Mouse (Mus musculus) mesoderm, embryonic 11.5 days (tissue): ENCODE data around the gene Taar7f.
"Not testable (repeated sequence)": the region's sequence is repeated elsewhere in the genome, so short reads cannot be mapped to it uniquely, and the experiment has no call there.

Source experiments
- DNase-seq: peaks from one replicate; pipeline ENCODE4 v3.0.0-alpha.2; 2012; ENCODE audit warnings: low read depth, low spot score

Gene Taar7f

DNA sequence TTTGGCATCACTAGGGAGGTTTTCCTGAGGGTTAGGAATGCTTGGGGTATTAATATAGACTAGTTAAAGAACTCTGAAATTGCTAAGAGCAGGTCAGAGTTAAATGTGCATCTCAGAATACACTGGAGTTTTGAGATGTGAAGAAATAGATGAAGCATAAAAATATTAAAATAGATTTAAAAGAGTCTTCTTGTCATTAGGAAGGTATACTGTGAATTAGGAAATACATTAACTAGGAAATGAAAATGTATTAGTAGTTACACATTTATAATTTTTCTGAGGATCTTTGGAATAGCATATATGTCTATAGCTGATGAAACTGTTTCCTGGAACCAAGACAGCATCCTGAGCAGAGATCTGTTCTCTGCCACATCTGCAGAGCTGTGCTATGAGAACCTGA, at the start of gene Taar7f:
Taar7f (plus strand) TSS at position 301 of the 400 bp plus-strand sequence.
- DNase-seq = no peak

DNA sequence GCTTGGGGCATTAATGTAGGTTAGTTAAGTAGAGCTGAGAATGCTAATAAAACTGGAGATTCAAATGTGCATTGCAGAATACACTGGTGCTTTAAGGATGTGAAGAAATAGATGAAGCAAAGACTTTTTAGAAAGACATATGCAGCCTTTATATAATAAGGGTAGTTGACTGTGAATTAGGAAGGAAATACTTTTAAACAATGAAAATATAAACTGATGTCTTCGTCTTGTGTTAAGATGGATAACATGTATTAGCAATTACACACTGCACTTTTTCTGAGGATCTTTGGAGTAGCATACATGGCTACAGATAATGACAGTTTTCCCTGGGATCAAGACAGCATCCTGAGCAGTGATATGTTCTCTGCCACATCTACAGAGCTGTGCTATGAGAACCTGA, 49.7 kb upstream of the Taar7f start, which contains the start of gene Taar7b:
Taar7b (plus strand) TSS at position 301 of the 400 bp plus-strand sequence.
- DNase-seq = no peak

DNA sequence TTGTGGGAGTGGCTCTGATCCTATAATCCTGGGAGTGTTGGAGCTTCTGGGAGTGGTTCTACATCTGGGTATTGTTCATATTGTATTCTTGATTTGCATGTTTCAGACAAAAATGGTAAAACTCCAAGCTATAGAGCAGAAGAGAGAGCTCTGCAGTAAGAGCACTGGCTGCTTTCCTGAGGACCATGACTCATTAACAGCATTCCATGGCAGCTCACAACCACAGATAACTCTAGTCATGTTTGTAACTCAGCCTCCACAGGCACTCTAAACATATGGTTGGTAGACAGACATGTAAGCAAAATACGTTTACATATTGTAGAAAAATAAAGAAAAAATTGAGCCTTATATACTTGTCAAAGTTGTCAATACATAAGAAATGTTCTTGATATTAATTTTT, 42.9 kb upstream of the Taar7f start:
- no peak for DNase-seq

DNA sequence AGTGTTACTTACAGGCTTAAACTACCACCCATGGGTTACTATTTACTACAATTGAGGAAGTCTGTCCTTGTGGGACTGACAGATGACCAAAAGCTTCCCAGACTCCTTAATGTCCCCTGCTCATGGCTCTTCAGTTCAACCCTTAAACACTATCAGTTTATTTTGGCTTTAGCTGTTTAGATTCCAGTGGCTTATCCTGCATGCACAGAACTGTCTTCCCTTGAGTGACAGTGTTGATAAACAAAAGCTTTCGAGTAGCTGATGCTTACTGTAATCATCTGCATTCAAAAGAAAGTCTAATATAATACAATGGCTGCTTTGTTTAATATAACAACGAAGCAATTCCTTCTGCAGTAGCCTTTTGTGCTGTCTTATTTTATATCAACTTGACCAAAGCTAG, 42.3 kb upstream of the Taar7f start:
- no peak for DNase-seq

DNA sequence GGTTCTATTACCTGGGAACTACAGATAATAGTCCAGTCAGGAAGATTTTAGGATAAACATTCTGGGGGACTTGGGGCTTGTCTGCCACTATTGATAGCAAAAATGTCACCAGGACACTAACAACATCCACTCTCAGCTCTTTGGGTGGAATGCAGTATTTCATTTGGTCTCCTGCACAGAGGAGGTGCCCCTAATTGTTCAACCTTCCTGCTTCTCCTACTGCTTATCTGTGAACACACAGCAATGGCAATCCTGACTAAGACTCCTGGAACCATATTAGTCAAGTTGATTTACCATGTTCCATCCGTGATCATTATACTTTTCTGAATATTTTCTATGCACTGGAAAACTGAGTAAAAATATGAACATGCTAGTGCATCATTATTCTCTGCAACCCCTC, 41.2 kb upstream of the Taar7f start:
- no peak for DNase-seq

DNA sequence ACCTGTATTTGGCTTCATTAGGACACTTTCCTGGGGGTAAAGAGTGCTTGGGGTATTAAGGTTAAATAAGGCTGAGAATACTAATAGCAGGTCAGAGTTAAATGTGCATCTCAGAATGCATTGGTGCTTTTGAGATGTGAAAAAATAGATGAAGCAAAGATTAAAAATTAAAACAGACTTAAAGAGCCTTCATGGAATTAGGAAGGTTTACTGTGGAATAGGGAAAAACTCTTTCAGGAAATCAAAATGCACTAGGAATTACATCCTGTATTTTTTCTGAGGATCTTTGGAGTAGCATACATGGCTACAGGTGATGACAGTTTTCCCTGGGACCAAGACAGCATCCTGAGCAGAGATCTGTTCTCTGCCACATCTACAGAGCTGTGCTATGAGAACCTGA, 22.4 kb upstream of the Taar7f start, which contains the start of gene Taar7d:
Taar7d (plus strand) TSS at position 301 of the 400 bp plus-strand sequence.
- no peak for DNase-seq

DNA sequence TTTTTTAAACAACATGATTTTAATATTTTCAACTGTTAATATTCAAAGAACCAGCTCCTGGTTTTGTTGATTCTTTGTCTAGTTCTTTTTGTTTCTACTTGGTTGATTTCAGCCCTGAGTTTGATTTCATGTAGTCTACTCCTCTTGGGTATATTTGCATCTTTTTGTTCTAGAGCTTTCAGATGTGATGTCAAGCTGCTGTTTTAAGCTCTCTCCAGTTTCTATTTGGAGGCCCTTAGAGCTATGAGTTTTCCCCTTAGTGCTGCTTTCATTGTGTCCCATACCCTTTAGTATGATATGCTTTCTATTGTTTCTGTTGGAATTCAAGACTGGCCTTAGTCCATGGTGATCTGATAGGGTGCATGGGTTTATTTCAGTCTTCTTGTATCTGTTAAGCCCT, 18.0 kb upstream of the Taar7f start:
- DNase-seq = no peak

DNA sequence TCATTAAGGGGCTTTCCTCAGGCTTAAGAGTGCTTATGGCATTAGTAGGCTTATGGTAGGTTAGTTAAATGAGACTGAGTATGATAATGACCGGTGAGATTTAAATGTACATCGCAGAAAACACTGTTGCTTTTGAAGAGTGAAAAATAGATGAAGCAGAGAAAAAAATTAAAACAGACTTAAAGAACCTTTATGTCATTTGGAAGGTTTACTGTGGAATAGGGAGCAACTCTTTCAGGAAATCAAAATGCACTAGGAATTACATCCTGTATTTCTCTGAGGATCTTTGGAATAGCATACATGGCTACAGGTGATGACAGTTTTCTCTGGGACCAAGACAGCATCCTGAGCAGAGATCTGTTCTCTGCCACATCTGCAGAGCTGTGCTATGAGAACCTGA, 12.0 kb upstream of the Taar7f start, which contains the start of gene Taar7e:
Taar7e (plus strand) TSS at position 301 of the 400 bp plus-strand sequence.
- no peak for DNase-seq

DNA sequence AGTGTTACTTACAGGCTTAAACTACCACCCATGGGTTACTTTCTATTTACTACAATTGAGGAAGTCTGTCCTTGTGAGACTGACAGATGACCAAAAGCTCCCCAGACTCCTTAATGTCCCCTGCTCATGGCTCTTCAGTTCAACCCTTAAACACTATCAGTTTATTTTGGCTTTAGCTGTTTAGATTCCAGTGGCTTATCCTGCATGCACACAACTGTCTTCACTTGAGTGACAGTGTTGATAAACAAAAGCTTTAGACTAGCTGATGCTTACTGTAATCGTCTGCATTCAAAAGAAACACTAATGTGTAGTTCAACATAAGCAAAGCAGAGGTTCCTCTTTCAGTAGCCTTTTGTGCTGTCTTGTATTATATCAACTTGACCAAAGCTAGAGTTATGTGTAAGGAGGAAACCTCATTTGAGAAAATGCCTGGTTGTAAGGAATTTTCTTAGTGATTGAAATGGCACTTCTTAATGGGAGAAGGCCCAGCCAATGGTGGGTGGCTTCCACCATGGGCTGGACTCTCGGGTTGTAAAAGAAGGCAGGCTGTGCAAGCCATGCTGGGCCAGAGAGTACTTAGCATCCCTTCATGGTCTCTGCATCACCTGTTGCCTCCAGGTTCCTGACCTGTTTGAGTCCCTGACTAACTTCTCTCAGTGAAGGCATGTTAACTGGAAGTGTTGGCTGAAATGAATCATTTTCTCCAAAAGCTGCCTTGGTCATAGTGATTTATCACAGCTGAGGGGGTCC, 9.0 kb upstream of the Taar7f start:
- DNase-seq = no peak

DNA sequence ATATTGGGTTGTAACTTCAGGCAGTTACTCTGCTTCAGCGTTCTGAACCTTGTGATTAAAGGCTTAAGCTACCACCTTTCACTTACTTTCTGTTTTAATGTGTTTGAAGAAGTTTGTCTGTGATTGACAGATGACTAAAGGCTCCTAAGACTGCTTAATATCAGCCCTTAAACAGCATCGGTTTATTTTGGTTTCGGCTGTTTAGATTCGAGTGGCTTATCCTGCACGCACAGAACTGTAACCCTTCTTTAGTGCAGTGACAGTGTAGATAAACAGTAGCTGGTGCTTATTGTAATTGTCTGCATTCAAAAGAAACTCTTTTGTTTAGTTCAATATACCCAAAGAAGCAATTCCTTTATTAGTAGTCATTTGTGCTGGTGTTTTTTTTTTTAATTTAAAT, 2.7 kb downstream of the Taar7f start:
- no peak for DNase-seq

DNA sequence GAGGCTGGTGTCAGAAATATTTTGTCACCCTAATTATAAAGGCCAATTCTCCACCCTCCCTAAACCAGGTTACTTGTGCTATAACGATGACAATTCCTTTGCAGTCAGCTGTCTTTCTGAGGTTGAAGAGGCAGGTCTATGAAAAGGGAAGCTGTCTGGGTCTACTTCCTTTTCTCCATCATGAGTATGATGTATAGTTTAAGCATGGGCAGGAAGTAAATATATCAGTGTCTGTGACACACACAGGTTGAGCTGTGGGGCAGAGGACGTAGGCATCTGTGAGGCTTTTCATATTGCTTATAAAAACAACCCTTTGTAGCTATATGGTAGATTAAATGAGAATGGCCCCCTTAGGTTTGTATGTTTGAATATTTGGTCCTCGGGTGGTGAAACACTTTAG, 9.7 kb downstream of the Taar7f start:
- no peak for DNase-seq

DNA sequence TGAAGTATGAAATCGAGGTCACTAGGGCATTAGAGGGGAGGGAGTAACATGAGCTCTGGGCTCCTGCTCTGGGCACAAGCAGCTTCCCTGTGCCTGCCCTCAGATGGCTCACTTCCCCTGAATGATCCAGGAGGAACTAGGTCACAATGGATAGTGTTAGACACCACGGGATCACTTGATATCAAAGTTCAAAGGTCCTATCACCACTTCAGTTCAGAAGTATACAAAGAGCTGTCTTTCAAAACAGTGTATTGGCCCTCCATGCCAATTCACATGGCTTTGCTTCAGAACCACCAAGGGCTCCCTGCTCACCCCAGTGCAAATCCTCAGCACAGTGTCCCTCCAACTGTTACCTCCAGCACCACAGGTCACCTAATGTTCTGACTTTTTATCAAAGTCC, 25.4 kb downstream of the Taar7f start:
- not testable (repeated sequence) for DNase-seq

DNA sequence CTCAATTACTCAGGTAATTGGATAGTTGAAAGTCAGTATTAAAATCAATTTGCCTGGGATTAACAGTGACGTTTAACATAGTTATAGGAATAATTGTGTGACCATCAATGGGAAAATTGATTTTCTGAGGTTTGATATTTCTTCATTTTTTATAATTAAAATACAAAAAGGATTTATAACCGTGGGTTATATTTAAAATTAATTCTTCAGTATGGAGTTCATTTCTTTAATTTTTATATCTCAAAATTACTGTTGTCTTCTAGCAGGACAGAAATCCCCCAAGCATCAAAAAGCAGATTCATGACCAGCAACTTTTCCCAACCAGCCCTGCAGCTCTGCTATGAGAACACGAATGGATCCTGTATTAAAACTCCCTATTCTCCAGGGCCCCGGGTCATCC, 26.9 kb downstream of the Taar7f start, which contains the start of gene Taar8a:
Taar8a (plus strand) TSS at position 301 of the 400 bp plus-strand sequence.
- not testable (repeated sequence) for DNase-seq

DNA sequence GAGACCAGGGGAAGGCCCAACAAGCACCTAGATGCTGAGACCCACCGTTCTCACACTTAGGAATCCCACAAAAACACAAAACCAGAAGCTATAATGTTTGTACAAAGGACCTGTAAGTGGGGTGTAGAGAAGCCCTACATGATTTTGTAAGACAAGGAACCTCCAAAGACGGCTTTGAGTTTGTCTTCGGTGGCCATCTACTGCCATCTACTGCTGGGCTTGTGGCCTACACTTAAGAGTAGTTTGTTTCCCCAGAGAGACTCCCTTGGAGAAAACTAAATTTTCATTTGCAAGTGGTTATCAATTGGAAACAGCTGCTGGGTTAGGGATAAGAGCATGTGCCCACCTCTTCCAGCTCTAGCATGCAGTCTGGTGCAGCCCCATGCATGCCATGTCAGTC, 30.9 kb downstream of the Taar7f start:
- peak; percentile 42 for DNase-seq

DNA sequence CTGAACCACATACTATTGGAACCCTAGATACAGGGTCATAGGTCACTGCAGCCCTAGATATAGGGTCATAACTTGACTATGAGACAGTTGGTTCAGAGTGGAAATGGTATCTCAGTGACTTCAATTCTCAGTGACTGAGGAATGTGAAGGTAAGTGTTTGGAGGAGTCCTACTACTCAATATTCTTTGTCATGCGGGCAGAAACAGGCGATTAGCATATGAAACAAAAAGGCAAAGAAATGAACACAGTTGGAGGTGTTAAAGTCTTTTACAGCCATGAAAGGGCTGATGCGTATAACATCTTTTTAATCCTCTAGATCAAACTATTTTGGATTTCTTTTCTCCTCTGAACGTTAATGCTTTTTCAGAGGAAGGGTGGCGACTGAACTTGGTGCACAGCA, 36.6 kb downstream of the Taar7f start:
- no peak for DNase-seq

DNA sequence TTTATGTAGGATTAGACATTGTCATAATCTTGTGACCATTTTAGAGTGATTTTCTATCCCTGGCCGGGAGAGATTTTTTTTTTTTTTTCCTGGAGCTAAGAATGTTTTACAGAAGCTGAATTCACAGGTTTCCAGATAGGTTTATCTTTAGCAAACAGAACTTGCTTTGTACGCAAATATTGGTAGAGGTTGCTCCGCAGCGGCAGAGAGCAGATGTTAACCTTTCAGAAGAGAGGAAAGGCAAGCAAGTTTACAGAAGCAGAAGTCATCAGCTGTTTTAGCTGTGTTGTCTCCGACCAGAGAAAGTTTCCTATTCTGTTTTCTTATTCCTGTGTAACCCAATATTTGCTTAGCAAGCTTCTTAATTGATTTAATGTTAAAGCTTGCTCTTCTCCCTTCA, 37.2 kb downstream of the Taar7f start:
- DNase-seq = no peak

DNA sequence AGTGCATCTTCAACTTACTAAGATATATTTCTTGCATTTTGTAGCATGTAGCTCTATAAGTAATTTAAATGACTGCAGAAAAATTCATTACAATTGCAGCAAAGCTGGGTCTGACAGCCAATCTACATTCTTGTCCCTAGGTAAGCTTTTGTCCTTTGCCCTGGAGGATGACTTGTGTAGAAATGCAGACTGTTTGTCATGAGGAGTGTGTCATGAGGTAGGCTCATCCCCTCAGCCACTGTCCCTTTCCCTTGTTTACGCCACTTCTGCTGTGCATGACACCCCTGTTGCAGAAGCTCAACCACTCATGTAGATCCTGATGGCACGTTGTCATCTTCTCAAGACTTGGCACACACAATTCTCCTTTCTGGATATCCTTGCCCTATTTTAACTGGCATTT, 37.9 kb downstream of the Taar7f start:
- no peak for DNase-seq

DNA sequence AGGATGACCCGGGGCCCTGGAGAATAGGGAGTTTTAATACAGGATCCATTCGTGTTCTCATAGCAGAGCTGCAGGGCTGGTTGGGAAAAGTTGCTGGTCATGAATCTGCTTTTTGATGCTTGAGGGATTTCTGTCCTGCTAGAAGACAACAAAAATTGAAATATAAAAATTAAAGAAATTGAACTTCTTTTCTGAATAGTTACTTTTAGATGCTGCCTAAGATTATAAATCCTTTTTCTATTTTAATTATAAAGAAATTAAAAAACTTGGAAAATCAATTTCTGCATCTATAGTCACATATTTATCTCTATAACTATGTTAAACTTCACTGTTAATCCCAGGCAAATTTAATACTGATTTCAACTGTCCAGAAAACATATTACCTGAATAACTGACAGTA, 42.9 kb downstream of the Taar7f start, which contains the start of gene Taar8b:
Taar8b (minus strand) TSS at position 101 of the 400 bp plus-strand sequence.
- no peak for DNase-seq

DNA sequence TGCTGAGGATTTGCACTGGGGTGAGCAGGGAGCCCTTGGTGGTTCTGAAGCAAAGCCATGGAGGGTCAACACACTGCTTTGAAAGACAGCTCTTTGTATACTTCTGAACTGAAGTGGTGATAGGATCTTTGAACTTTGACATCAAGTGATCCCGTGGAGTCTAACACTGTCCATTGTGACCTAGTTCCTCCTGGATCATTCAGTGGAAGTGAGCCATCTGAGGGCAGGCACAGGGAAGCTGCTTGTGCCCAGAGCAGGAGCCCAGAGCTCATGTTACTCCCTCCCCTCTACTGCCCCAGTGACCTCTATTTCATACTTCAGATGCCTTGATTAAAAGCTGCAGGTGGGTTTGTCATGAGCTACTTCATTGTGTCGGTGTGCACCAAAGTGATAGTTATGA, 47.7 kb downstream of the Taar7f start:
- not testable (repeated sequence) for DNase-seq
